Mouse (Mus musculus): ENCODE data around the gene Plk5.

- no peak for TF ChIP-seq EP300 (IDR thresholded peaks at IDR 0.05; ENCODE audit: low read depth)
- no peak for TF ChIP-seq CTCF (IDR thresholded peaks at IDR 0.05; ENCODE audit: low read depth)
These were observed 15.2 kb upstream of the Plk5 start for GRCm38 (mm10) chr10:80341026-80341425.

Data from liver, embryonic 14.5 days (tissue).